Mouse (Mus musculus) CH12.LX (cell line): Measurements from ENCODE around the gene Rap1b.

ENCODE experiments used
- JUND ChIP-seq: conservative IDR thresholded peaks from 2 replicates; pipeline ENCODE4 v1.6.1; 2011; ENCODE audit warnings: low read depth, low read length, improper control_type of control experiment
- MYC ChIP-seq: IDR thresholded peaks from 2 replicates; pipeline ENCODE4 v1.6.1; 2011; ENCODE audit warnings: low read depth, mild to moderate bottlenecking, improper control_type of control experiment, low read length
- USF1 ChIP-seq: IDR thresholded peaks from 2 replicates; pipeline ENCODE4 v1.6.1; 2014; ENCODE audit warnings: low read depth, mild to moderate bottlenecking, inconsistent platforms, low read length, improper control_type of control experiment

DNA sequence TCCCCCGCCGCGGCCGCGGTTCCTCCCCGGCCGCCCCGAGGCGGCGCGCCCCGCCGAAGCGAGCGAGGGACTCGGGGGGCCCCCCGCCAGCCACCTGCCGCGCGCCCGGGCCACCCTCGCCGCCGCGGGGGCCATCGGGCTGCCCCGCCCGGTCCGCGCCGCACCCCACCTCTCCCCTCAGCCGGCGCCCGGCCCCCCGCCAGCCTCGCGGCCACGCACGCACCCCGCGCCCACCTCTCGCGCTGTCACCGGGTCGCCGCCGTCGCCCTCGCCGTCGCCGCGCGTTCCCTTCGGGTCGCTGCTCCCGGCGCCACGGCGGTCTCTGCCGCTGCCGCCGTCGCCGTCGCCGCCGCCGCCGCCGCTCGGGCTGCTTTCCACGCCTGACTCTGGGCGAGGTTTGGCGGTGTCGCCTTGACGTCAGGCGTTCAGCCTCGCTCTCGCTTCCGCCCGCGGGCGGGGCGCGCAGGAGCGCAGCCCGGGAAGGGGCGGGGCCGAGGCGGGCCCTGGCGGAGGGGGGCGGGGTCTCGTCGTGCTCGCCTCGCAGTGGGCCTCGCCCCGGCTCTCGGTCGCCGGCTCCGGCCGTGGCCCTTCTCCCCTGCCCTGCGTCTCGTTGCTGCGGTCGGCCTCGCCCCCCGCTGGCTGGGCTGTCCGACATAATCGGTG, at the start of gene Rap1b:
- TF ChIP-seq JUND, result no peak
- TF ChIP-seq MYC, result no peak
- TF ChIP-seq USF1, result no peak
